Mouse (Mus musculus): ENCODE results near the gene Cachd1.

Cachd1 gene

DNA sequence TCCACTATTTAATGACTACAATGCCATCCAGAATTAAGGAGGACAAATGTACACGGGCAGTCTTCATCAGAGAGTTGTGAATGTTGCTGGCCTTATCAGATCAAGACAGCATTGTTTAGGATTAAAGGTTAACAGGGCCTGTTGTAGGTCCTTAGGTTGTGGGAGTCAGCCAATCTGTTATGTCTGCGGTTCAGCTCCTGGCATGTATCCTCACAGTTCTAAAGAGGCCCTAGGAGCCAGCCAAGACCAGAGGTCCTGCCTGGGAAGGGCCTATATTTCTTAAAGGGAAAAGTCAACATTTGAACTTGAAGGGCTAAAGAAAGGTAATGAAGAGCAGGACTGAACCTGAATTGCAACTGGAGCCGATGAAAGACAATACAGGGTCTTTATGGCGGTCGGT lies 13.7 kb downstream of the Cachd1 start:
- in situ Hi-C loops (cut with MboI) = no loop called here

DNA sequence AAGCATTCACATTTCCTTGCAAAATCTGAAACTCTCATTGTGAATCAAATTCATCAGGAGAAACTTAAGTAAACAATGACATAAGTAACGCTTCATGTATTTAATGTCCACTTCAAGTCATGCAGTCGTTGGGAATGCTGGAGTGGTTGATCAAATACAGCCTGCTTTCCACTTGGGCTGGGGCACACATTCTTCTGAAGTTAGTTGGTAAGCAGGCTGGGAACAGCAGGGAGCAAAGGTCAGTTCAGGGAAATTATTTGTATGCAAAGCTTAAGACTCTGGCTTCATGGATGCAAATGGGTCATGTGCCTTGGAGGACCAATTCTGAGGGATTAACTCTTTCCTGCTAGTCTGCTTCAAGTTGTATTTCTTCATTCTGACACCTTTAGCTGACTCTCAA lies 16.7 kb downstream of the Cachd1 start:
- in situ Hi-C loops (cut with MboI) = no loop called here

DNA sequence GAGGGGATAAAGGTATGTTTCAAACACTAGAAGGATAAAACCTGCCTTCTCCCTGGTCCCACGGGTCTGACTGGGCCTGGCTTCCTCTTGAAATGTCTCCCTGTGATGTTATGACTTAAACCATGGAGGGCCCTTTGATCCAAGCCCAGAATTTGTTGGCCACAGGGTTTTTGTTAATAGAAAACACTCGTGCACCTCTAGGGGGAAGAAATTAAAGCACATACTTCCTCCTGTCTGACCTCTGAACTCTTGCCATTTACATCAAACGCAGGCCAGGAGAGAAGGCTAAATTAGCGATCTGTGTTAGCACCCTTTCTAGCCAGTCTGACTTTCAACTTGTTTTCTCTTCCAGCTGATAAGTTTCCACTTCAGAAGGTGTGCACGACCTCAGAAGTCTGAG lies 19.0 kb downstream of the Cachd1 start:
- in situ Hi-C loops (cut with MboI) = no loop called here

DNA sequence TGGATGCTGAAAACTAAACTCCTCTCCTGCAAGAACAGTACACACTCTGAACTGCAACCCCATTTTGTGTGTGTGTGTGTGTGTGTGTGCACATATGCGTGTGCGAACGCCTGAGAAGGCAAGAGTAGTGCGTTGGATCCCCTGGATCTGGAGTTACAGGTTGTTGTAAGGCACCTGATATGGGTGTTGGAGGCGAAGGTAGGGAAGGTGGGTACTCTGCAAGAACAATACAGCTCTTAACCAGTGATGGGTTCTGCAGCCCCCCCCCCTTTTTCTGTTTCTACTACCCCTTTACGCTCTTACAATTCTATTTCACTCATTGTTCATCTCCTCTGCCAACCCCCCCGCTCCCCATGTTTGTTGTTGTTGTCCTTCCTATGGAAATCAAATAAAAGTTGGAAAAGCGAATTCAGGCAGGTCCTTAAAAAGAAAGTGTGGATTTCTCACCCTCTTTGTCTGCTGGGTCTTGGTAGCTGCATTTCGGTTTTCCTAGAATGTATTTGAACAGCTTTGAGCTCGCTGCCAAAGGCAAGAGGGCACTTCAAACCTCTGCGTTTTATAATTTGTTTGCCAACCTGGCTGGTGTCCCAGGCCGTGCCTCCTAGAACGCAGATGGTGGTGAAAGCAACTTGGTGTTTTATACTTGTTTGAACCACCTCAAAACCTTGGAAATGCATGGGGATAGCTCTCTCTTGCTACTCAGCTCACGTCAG lies 24.4 kb downstream of the Cachd1 start:
- in situ Hi-C loops (cut with MboI) = no loop called here

DNA sequence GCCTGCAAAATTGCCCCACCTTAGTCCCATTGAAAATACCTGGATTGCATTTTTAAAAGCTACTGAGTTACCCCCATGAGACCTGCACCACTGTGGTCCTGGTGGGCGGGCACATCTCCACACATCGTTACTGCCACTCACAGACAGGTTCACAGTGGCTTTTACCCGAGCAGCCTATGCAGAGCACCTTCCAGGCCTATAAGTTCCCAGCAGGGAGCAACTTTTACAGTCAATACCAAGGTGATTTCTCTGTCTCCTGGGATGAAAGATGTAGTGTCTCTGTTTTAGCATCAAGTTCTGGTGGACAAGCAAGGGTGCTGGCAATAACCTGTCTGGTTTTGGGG lies 24.9 kb downstream of the Cachd1 start:
- in situ Hi-C loops (cut with MboI) = no loop called here

DNA sequence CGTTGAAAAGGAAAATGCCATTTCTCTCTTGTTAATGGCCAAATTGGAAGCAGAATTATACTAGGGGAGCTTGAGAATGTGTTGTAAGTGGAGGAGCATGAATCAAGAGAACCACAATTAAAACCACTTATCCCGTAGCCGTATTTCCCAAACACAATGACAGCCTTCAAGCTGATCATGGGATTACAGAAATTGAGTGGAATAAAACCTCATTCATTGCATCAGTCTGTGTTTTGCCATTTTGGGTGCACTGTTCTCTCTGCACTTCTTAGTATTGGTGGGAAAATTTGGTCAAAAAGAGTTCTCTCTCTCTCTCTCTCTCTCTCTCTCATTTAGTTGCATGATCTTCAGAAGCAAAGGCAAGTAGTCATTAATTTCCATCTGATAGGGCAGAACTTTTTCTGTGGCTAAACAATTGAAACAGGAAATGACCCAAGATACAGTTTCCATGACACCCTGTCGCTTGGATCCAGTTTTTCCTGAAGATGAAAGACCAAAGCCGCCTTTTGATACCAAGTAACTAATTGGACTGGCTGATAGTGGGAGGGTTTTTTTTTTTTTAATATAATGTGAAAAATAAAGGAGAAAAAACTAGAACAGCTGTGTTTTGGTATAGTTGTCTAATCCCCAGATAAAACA lies 34.7 kb downstream of the Cachd1 start:
- in situ Hi-C loops (cut with MboI) = no loop called here

DNA sequence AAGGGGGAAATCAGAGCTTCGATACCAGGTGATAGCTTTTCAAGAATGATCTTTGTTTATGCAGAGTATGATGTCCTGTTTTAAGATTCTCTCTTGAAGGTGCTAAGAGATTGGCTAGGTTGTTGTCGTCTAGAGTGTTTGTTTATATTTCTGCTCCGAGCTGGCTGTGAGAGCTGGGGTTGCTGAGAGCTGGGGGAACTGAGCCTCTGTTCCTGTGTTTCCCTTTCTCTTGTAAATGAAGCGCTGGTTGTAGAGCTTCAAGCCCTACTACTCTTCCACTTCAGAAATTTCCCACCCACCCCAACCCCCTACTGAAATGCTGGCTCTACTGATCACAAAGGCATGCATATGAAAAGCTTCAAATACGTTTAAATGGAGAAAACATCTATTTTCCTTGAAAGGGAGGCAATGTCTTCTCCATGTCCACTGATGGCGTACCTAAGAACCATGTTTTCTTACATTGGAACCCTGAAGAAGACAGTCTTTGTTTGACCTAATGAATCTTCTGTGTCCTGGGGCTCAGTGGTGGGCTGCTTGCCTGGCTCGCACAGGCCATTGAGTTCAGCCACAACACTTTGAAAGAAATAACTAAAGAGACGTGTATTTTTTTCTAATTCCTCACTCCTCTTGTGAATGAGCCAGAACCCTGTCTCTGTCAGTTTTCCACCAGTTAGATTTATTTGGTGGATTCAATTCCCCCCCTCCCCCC lies 35.5 kb downstream of the Cachd1 start:
- in situ Hi-C loops (cut with MboI) = no loop called here

DNA sequence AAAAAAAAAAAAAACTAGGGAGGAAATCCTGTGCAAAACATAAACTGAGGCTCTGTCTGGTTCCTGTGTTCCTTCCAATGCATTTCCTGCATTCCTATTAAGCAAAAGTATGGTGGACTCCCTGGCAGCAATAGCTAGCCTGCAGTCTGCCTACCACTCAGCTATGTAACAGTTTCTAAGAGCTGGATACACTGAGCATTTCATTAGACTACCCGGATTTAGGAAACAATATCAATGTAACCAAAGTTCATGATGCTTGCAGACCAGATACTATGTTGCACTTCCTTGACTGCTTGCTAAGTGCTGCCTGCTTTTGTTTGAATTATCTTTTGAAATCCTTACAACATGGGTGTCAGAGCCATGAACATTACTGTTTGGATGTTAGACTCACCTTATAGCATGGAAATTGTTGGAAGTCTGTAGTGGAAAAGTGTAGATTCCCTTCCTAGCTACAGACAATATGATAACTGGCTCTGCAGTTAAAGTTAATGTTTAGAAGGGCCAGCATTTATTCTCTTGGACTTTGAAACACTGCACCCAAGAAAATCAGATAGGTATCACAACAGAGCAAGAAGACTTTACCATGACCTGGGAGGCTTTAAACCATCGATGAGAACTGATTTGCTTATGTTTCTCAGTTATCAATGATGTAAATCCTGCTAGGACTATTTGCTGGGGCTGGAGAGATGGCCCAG lies 37.4 kb downstream of the Cachd1 start:
- in situ Hi-C loops (cut with MboI) = no loop called here

DNA sequence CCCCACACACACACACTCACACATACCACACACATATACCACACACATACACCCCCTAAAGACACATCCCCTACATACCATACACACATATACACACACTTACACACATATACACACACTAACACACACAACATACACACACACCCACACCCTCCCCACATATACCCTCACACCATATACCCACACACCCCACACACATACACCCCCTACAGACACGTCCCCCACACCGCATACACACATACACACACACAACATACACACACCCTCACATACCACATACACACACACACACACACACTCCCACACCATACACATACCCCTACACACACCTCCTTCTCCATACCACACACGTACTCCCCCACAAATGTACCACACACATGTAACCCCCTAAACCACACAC lies 42.8 kb downstream of the Cachd1 start:
- in situ Hi-C loops (cut with MboI) = no loop called here

DNA sequence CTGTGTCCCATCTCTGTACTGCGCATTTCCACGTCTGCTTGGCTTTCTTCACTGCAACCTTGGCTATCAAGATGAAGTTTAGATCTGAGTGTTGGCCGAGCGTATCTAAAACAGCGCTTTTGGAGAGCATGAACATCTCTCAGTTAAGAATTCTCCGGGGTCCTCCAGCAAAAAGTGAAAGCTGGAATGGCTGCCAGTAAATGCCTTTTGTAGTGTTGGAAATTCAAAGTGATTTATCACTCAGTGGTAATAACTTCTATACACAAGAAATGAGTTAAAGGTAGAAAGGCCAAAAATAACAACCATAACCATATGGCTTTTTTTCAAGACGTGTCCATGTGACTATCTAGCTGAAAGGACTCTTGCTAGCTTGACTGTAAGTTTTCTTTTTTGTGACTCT lies 46.1 kb downstream of the Cachd1 start:
- in situ Hi-C loops (cut with MboI) = no loop called here

DNA sequence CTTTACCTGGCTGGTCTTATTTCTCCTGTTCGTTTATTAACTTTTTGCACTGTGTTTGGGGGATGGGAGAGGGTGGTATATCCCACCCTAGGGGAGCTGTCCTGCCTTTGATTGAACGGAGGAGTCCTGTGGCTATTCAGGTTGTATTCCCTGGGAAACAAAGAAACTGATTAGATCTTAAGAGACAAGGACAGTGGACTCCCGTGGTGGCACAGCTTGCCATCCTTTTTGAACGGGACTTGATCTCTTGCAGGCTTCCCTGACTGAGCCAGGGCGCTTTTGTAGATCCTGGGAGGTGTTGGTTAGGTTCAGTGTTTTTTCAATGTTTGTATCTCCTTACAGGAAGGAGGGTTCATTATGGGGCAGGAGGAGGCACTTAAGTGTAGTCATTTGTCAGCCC lies 50.9 kb downstream of the Cachd1 start:
- in situ Hi-C loops (cut with MboI) = no loop called here

DNA sequence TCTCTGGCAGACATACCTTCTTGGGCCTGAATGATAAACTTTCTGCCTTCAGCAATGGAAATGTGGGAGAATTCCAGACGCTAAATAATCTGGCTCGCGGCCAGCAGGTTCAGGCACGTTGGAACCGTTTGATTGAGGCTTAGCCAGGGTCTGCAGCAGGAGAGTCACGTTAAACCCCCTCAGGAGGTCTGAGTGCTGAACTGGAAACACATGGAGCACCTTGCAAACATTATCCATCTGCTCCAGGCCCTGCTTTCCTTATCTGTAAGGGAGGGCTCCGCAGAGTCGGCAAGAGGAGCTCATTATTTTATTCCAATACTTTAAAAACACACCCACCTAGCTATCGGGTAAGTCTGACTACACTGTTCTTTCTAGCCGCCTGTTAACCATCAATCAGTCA lies 52.3 kb downstream of the Cachd1 start:
- in situ Hi-C loops (cut with MboI) = no loop called here

DNA sequence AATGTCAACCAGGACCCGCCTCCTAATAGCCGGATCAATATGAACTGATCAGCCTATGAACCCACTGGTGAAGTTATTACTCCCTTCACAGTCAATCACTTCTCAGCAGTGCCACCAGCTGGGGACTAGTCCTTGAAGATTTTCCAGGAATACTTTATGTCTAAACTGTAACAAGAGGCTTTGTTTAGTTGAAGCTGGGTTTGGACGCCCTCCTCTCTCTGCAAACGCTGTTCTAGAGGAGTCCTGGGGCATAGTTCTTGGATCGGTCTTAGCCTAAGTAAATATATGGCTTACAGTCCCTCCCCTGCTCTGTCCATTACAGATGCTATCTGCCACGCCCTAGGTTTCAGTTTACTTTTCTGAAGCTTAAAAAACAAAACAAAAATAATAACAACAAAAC lies 60.7 kb downstream of the Cachd1 start:
- in situ Hi-C loops (cut with MboI) = no loop called here

DNA sequence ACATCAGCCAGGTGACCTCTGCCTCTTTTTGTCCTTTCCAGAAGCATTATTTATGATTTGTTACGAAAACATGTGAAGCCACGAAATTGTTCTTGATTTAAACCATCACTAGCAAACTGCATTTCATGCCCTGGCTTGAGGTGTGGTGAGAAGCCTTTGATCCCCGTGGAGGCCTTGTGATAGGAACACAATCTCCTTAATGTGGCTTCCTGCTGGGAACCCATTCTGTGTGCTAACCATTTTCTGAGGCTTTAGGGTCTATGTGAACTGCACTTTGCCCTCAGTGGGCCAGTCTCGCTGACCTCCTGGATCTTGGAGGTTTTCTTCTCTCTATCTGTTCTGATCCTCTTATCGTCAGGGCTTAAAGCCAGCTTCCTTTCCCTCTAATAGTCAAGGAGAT lies 66.2 kb downstream of the Cachd1 start:
- in situ Hi-C loops (cut with MboI) = no loop called here

DNA sequence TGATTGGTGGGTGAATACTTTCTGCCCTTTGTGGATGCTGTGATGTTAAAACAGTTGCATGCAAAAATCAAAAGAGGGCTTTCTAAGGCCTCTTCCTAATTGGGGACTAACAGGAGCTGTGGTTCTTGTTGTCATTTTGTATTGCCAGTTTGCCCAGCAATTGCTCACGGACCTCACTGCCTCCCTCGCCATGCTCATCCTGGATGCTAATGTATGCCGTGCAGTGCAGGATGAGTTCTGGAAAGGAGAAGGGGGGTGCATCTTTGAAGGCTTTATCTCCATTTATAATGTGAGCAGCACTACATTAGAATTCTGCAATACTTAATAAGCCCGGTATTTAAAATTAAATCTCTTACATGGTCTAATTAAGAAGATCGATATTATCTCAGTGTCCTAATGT lies 66.6 kb downstream of the Cachd1 start:
- in situ Hi-C loops (cut with MboI) = no loop called here

DNA sequence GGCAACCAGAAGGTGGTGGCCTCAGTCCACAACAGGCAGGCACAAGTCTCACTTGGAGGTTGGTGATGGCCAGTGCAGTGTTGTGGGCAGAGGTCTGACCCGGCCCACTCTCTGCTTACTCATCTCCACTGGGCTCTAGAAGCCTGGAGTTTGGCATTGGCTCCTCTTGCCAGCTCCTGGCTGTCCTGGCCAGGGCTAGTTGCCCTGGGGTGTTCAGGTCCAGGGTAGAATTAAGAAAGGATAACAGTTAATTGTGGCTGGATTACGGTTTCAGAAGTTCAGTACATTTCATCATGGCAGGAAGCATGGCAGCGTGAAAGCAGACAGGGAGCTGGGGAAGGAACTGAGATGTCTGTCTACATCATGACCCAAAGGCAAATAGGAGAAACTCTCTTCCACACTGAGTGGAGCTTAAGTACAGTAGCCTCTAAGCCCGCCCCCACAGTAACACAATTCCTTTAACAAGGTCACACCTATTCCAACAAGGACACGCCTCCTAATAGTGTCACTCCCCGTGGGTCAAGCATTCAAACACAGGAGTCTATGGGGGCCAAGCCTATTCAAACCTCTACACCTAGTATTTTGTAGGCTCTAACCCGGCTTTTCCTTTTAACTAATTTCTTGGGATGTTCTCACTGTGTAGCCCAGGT lies 74.5 kb downstream of the Cachd1 start:
- in situ Hi-C loops (cut with MboI) = no loop called here

DNA sequence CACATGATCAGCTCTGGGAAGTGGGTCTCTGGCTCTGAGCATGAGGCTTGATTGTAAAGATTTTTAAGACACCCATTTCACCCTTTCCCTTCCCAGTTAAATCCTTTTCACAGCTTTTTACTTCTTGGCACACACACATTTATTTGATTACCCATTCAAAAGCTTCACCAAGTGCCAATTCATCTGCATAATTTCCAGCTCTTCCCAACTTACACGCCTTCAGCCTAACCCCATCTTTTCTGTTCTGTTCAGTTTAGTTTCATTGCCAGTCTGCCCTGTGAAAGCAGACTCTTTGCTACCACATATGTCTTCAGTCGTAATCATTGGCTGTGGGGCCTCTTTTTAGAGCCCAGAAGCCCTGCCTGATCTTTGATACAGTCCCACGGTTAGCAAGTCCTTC lies 76.0 kb downstream of the Cachd1 start:
- in situ Hi-C loops (cut with MboI) = no loop called here

DNA sequence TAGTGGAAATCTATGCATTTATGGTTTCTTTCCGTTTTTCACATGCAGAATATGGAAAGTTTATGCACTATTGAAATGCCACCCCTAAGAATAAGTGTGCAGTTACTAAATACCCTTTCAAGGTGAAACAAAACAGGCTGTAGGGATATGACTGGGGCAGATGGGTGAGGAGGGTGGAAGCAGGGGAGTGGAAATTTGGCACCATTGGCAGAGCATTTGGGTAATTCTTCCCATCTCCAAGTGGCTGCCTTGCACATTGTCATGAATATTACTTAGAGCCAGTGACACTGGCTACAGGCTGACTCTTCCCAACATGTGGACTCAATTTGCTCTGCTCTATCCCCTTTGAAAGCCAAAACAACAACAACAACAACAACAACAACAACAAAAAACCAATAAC lies 77.0 kb downstream of the Cachd1 start:
- in situ Hi-C loops (cut with MboI) = no loop called here

DNA sequence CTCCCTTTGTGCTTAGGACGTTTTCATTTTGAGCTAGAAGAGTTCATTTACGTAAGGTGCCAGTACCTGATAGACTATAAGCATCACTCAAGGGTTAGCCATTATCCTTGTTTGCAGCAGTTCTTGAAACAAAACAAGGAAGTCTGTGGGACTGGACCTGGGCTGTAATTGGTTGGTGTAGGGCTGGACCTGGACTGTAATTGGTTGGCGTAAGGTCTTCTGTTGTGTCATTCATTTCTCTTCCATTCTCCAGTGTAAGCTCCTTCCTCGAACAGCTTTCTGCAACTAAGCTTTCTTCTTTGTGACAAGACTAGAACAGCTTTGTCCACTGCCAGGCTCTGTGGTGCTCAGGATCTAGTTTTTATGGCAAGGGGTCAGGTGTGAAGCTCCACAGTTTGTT lies 78.9 kb downstream of the Cachd1 start:
- in situ Hi-C loops (cut with MboI) = no loop called here

DNA sequence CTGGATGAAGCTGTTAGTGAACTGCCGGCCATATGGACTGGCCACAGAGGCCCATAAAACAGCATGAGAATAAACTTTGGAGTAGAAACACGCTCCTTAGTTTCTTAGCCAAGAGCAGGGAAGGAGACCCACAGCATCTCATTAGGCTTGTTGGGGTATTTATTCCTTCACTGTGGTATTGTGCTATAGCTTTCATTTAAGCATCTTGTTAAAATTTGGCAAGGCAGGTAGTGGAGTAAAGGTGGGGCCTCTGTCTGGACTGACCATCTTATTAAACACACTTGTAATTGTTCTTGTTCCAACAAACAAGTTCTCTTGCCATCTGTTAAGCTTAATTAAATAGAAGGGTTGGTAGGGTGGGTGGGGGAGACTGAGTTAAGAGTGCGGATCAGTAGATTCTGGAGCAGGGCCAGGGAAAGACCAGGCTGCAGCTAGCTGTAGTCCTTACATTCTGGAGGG lies 81.0 kb downstream of the Cachd1 start:
- in situ Hi-C loops (cut with MboI) = no loop called here

DNA sequence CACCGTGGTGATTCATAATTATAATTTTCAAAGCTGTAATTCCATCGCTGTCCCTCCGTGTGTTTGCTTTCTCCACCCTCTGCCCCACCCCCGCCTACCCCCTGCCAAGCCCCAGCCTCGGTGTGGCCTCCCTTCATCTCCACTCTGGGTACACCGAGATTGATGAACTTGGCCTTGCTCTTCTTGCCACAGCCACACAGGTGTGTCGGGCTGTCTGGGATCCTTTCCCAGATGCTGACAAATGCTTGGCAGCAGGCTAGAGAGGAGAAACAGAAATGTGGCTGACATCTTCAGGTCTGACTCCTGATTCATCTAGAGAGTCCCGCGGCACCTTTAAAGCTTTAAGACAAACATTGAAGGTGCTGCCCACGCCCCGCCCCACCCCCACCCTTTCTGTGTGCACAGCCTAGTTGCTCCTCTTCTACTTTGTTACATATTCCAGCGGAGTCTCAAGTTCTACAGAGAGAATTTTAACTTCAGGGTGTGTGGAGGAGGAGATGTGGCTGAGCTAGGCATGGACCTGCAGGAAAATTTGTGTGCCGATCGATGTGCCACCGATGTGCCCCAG lies 87.5 kb downstream of the Cachd1 start:
- in situ Hi-C loops (cut with MboI) = no loop called here

DNA sequence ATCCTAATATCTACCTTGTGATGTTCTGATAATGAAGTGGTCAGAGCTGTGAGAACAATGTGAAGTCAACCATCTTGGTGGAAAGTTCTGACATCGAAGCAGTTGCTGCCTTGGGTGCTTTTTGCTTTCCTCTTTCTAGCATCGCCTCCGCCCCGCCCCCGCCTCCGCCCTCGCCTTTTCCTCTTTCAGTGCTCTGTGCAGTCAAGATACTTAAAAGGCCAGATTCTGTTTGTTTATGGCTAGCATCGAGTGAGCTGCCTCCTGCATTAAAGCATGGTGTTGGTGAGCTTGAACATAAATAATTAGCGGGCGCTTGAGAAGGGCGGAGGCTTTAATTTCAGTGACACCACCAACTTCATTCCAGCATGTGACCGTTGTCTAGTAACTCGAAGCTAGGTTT lies 88.9 kb downstream of the Cachd1 start:
- in situ Hi-C loops (cut with MboI) = no loop called here
